Mouse (Mus musculus): ENCODE data around the gene Ust. TPM values are rescaled to one million over a fixed set of nuclear protein-coding genes. Genes with fewer than 3 reads are reported as not detected.

Ust gene
- total RNA-seq, 4 experiments from 2014 or later, result 1.2 to 1.8 (median 1.5) TPM

DNA sequence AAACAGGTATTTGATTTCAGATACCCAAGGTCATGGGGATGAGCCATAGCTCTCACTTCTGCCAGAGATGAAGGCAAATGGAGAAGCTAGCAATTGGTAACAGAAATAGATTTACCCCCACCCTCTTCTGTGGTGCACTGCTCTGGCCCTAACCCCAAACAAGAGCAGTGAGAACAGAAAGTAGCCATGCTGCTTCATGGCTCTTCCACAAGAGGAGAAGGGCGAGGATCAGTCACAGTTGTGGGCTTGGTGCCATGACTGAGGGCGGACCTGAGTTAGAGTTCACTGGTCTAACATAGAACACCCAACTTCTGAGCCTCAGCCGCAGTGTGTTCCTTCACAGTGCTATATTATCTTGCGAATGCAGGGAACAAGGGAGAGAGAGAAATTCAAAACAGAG is 13.8 kb downstream of the Ust start:
- peak; percentile 26 for DNase-seq (ENCODE audit: low spot score)

DNA sequence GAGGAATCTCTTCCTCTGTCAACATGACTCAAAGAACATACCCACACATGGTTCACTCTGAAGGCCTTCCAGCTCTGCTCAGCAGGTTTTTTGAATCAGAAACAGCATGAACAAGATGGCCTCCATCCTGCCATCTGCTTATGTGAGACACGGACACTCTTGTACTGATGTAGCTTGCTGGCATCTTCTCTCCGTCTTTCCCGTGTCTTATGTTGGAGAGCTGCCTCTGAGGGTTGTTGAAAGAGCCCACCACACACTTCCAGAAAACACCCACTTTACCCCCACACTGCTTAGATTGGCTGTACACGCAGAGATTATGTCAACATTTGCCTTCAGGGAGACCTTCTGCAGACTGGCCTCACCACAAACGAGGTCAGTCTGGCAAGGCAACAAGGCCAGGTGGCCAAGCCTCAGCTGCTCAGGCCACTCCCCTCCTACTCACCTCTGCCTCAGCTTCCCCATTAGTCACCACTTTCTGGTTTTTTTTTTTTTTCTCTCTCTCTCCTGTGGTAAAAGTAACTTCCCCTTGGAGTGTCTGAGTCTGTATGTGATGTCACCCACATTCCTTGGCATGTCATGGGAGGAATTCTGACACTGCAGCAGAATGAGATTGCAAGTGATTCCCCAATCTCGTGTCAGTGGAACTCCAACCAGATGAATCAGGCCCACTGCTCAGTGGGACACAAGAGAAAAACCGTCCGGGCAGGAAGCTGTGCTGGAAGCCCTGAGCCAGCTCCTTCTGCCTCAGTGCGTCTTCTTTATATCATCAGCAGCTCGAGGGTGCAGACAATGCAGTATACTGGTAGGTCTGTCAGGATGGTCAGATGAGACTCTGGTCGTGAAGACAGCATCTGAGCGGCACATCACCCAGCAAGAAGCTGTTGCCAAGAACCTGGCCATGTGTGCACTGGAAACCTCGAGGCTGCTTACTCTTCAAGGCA is 19.4 kb downstream of the Ust start:
- no peak for DNase-seq (ENCODE audit: low spot score)

DNA sequence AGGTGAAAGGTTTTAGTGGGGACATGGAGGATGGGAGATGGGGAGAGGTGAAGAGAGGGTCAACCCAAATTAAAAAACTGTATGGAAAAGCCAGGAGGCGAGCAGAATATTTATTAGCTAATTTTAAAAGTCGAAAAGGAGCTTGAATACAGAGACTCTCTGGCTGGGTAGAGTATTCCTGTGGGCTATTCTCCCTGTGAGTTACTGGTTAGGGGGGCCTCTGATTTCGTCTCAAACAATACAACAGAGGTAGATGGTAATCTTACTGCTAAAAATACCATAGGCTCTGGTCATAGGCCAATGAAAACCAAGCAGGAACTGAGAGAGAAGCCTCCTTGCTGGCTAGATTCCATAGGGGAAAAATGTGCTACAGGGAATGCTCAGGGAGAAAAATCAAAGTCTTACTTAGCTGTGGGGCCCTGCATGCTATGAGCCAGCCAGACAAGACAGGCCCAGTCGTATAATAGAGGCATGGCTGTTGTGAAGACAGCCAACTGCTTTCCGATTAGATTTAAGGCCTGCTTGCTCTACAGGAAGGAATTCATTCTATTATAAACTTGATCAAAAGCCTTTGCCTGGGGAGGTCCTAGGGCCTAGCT is 23.0 kb downstream of the Ust start:
- DNase-seq (ENCODE audit: low spot score), result no peak

DNA sequence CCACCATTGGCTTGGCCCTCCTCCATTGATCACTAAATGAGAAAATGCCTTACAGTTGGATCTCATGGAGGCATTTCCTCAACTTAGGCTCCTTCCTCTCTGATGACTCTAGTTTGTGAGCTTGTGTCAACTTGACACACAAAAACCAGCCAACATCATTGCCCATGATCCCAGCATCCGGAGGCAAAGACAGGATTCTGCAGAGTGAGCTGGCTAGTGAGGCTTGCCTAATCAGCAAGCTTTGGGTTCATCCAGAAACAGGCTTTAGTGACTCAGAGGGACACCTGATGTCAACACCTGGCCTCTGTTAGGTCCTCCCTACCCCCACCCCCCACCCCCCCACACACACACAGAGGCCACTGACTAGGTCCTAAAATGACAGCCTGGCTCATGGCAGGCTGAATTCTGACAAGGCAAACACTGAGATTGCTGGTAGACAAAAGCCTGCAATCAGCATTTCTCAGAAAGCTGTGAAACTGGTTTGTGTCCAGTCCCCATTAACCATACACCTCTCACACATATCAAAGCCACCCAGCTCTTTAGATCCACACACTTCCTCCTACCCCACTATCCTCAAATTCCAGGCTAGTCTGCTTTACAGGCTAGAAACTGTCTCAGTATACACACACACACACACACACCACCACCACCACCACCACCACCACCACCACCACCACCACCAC is 26.6 kb downstream of the Ust start:
- DNase-seq (ENCODE audit: low spot score), result no peak

DNA sequence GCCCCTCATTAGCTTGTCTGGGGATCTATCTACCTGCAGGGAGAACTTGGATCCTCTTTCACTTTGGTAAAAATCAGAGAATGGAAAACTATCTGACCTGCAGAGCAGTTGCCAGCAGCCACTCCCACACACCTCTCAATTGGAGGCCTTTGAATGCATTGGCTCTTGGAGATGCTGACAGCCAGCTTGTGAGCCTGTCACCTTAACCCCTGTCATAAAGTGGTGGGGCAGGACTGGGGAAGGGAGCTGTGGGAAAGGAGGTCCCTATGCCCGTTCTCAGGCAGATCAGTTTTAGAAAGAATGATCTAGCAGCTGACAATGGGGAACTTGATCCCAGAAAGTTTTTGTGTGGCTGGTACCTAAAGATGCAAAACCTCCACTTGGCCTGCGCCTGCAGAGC is 31.2 kb downstream of the Ust start:
- DNase-seq (ENCODE audit: low spot score), result no peak

DNA sequence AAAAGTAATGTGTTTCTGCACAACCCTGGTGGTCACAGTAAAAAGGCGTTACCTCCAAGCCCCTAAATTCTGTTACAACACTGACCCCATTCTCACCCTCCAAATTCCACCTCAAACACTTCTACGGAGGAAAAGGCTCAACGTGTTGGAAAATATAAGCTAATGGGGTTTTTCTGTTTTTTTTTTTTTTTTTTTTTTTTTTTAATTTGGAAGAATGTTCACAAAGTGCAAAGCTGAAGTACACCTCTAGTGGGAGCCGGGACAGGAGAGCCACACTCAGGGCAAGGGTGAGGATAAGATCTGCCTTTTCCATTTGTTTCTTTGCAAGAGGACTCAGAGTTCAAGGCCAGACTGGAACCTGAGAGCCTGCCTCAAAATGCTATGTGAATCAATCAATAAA is 34.1 kb downstream of the Ust start:
- no peak for DNase-seq (ENCODE audit: low spot score)

DNA sequence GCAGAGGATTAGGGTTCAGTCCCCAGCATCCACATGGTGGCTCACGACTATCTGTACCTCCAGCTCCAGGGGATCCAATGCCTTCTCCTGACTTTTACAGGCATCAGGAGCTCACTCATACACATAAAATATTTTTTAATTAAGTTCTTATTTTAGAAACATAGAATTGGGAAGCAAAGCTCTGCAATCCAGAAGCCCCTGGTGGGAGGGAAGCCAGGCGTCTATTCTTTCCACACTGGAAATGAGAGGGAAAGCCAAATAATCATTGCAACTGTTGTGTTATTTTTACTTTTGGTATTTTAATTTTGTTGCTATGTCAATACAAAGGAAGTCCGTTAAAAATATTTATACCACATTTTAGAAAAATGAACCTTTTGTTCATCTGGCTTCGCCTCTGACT is 35.8 kb downstream of the Ust start:
- DNase-seq (ENCODE audit: low spot score), result no peak

DNA sequence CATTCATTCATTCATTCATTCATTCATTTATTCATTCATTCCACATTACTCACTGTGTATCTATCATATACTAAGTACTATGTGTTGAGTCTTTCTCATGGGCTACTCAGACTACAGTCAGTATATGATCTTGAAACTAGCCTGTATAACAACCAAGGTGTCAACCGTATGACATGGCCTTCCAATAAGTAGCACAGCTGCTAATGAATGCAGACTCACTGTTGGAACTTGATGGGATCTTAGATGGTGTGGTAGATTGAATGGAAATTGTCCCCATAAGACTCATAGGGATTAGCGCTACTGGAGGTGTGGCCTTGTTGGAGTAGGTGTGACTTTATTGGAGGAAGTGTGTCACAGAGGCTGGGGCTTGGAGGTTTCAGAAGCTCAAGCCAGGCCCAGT is 38.8 kb downstream of the Ust start:
- DNase-seq (ENCODE audit: low spot score), result no peak

DNA sequence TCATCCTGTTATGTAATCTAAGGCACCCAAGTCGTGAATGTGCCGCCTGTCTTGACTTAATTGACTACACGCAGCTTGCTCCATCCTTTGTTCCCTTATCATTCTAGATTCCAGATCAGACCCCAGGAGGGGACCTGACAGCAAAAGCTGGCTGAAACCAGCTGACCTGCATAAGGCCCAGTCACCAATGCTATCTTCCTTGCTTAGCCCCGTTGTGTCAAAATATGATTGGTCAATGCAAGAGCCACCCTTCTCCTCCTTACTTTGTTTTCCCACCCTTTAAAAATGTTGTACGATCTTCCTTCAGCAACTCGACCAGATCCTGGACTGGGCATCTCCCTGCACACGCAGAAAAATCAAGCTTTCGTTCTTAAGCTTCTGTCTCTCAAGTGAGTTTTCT is 40.7 kb downstream of the Ust start:
- DNase-seq (ENCODE audit: low spot score), result no peak

DNA sequence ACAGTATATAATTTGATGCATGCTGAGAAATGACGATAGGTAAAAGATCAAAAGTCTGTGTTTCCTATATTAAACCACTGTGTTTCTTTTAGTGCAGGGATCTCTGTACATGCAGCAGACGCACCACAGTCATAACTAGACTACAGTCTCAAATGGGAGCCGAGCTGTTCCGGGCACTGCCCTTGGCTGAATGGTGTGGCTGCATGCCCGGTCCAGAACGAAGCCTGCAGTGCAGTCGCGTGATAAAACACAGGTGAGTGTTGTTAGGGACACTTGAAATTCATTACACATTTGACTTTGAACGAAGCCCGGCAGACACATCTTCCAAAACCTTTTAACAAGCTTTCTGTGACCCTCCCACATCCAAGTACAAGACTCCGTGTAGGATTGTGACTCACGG is 46.6 kb downstream of the Ust start:
- peak; percentile 27 for DNase-seq (ENCODE audit: low spot score)

DNA sequence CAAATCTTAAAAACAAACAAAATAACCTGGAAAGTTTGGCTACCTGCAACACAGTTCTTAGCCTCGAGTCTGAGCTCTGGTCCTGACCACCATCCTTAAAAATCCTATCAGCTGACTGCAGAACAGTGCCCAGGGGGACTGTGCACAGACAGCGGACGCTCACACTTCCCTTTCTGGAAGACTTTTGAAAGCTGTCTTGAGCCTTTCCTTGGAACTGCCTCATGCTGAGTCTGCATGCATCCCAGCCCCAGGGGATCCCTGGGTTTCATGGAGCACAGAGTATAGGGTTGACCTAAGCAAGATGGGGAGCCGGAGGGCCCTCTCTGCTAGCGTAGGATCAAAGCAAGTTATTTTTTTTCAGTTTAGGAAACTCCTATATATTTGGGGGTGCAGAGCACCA is 47.6 kb downstream of the Ust start:
- DNase-seq (ENCODE audit: low spot score), result no peak

DNA sequence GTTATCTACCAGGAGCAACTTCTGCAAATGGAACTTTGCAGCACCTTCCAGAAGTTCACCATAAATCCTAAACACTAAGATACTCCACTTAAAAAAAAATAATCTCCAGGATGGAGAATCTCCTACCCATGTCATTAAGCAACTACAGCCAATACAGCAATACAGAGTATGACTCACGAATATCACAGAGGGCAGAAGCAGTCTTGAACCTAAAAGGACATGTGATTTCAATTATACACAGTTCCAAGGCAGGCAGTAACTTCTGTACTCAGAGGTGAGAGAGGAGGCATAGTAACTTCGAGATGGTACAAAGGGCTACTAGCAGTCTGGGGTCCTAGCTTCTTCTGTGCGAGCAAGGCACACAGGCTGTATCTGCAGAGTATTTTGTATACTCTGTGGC is 49.1 kb downstream of the Ust start:
- DNase-seq (ENCODE audit: low spot score), result no peak

DNA sequence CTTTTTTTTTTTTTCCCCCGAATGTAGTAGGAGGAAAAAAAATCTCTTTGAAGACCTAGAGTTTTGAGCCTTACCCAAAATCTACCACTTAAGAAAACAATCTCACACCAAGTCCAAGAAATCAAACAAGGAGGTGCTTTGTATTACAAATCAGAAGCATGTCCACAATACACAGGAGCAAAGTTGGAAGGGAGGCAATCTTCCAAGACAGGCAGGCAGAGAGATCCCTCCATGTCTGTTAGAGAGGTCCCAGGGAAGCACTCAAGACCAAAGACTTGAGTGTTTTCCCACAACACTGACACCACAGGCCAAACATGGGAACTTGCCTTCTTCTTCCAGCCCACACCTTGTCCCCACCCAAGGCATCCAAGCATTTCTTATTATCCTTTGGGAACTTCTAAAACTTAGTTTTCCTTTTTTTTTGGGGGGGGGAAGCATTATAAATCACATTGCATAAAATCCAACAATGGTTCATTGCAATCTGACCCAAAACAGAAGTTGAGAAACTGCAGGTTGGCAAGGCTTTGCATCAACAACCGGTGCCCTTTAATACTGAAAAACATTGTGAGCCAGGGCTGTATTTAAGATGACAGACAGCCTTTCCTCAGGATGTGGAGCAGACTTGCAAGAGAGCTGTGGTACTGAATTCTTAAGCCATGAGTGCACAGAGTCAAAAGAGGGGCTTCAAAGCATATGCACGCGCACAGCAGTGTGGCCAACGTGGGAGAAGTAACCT is 49.8 kb downstream of the Ust start:
- no peak for DNase-seq (ENCODE audit: low spot score)

DNA sequence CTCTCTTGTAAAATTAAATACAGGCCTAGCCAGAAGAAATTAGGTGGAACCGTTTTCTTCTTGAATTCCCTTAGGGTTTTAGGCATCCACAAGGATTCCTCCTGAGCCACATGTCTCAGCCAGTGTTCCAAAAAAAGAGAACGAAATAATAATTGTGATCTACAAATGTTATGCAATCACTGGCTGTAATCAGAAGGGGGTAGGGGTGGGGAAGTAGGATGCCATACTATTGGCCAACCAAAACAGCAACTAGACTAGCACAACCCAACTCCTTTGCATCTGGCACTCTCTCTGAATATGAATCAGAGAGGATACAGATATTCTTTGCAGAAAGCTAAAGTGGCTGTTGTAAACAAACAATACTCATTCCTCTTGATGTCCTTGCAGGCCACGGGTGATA is 52.7 kb downstream of the Ust start:
- DNase-seq (ENCODE audit: low spot score), result peak; percentile 31

DNA sequence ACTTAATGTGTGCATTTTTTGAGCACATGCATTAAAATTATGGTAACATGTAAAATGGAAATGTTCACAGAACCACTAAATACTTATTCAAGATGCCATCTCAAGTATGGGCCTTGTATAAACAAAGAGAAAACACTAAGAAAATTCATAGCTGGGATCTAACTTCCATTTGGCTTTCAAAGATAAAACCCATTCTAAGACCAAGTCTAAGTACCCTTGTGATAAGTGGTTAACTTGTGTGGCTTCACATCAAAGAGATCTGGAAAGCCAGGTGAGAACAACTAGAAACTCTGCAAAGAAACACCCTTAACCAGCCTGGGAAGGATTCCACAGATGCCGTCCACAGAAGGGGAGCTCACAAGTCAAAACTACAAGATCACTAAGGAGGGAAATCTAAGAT is 53.4 kb downstream of the Ust start:
- no peak for DNase-seq (ENCODE audit: low spot score)

DNA sequence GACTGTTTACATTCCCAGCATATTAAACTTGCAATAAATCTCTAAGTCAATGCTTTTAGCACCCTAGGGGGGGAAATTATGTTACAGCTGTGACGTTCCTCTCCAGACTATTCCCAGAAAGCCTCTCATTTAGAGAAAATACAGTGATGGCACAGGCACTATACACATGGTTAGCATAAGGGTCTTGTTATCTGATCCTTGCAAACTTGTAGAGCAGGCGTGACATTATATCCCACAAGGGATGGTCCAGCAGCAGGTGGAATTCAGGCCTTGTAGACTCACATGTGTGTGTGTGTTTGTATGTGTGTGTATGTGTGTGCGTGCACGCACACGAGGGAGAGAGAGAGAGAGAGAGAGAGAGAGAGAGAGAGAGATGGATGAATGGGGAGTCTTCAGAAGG is 57.3 kb downstream of the Ust start:
- DNase-seq (ENCODE audit: low spot score), result no peak

DNA sequence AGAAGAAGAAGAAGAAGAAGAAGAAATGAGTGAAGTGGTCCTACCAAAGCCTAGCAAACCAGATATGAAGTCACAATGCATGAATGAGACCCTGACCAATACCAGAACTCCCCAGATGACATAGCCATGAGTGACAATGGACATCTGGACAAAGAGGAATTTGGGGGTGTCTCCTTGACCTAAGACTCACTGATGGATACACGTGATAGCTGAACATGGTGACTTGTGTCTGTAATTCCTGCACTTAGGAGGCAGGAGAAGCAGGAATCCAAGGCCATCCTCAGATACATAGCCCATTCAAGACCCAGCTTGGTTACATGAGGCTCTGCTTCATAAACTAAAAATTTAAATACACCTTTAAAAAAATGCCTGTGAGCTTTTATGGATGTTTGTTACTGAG is 63.9 kb downstream of the Ust start:
- no peak for DNase-seq (ENCODE audit: low spot score)

DNA sequence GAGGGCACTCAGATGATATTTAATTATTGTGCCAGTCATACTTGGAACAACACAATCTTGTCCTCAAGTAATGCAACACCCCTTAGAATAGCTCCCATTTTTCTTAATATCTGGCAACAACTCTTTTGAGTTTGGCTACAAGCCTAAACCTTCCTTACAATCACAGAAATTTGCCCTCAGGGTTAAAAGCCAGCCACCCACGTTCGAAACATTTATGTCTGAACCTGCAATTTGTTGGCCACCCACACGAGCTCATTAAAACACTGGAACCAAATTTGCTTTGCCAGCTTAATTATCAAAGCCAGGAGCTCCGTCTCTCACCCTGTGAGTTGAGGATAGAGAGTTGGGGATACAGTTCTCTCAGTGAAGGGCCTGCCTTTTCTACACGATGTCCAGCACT is 70.9 kb downstream of the Ust start:
- no peak for DNase-seq (ENCODE audit: low spot score)

DNA sequence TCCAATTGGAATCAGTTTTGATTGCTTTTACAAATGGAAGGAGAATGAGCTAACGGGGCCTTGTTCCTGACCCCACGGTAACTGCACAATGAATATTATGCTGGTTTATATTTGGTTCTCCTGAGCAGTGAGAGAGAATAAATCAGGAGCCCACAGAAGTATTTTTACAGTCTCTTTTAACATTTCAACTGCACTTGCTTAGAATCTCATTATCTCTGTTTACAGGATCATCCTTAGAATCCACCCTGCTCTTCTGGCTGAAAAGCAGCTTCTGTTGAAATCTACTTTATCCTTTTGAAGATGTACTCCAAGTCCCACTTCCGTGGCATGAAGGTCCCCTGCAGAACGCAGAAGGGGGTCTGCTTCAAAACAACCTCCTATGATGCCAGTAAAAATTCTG is 71.7 kb downstream of the Ust start:
- no peak for DNase-seq (ENCODE audit: low spot score)

DNA sequence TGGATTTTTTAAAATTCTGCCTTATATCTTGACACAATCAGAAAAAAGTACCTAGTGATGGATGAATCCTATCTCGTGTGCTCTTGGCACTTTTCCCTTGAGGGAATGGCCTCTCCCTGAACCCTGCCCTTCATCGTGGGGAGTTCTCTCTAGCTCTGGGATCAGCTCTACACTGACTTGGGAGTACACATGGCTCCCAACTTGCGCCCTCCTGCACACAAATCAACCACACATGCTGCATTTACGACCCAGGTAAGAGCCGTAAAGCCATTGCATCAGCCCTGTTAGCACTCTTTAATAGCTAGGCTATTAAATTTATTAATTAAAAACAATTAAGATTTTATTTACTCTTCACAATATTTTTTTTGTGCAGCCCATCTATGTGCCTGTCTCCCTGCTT is 74.6 kb downstream of the Ust start:
- DNase-seq (ENCODE audit: low spot score), result no peak

DNA sequence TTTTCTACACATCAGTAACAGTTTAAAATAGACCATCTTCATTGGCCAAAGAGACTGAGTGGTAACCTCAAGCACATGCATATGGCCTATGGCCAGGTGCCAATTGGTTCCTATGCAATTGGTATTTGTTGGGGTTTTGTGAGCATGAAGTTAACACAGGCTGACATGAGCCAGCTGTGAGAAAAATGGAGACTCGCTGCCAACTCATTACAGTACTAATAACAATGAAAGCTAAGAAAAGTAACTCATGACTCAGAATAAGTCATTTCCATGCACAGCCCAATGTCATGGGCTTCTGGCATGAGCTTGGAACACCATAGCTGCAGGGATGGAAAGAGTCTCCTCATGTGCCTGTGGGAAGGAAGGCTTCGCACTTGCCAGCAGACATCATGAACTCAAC is 86.8 kb downstream of the Ust start:
- peak; percentile 46 for DNase-seq (ENCODE audit: low spot score)

All from heart, adult 8-10 months (tissue).